Mouse (Mus musculus) midbrain, embryonic 14.5 days (tissue): ENCODE data around the gene Ciita. TPM values are rescaled to one million over a fixed set of nuclear protein-coding genes. Genes with fewer than 3 reads are reported as not detected.

ENCODE experiments used
- ATAC-seq: fragments of 200-750 bp; cut with Nextera tagmentation; 2 replicates; pipeline ENCODE4 v1.8.0; 2017; ENCODE audit warnings: moderate number of reproducible peaks, moderate library complexity; ENCODE audit not compliant: low FRiP score, low TSS enrichment
- DNase-seq: peaks from one replicate; pipeline ENCODE4 v3.0.0-alpha.2; 2015
- H3K27ac ChIP-seq: fragments of 300-500 bp; sonication (generic); replicated peaks from 2 replicates; pipeline ENCODE4 v1.5.1; 2014; ENCODE audit warnings: mild to moderate bottlenecking, low read depth, low read length, moderate library complexity
- H3K27me3 ChIP-seq: fragments of 300-500 bp; sonication (generic); 2 replicates; pipeline ENCODE4 v1.6.1; 2014; ENCODE audit warnings: low read length, control low read depth, mixed read lengths; ENCODE audit not compliant: control insufficient read depth, insufficient read depth
- H3K36me3 ChIP-seq: fragments of 300-500 bp; sonication (generic); 2 replicates; pipeline ENCODE4 v1.6.1; 2014; ENCODE audit warnings: low read length, control low read depth; ENCODE audit not compliant: control insufficient read depth, insufficient read depth
- H3K4me1 ChIP-seq: fragments of 300-500 bp; sonication (generic); 2 replicates; pipeline ENCODE4 v1.6.1; 2014; ENCODE audit warnings: mild to moderate bottlenecking, antibody characterized with exemption, low read length, control low read depth; ENCODE audit not compliant: control insufficient read depth, insufficient read depth
- H3K4me2 ChIP-seq: fragments of 300-500 bp; sonication (generic); 2 replicates; pipeline ENCODE4 v1.6.1; 2014; ENCODE audit warnings: mild to moderate bottlenecking, low read length, moderate library complexity
- H3K4me3 ChIP-seq: fragments of 300-500 bp; sonication (generic); replicated peaks from 2 replicates; pipeline ENCODE4 v1.5.1; 2014; ENCODE audit warnings: low read depth, low read length
- H3K9ac ChIP-seq: fragments of 300-500 bp; sonication (generic); replicated peaks from 2 replicates; pipeline ENCODE4 v1.6.1; 2014; ENCODE audit warnings: mild to moderate bottlenecking, low read length, moderate library complexity
- H3K9me3 ChIP-seq: fragments of 300-500 bp; sonication (generic); 2 replicates; pipeline ENCODE4 v1.6.1; 2016; ENCODE audit warnings: low read length, control low read depth, mixed read lengths; ENCODE audit not compliant: control insufficient read depth
- WGBS: fragments of 180-500 bp; shearing (Covaris S2); extraction: QIAGEN DNeasy Blood & Tissue Kit; methylation state at CpG from one replicate; pipeline ENCODE4 v1.1.7; 2014; 5-methylcytosine and 5-hydroxymethylcytosine counted together
- polyA plus RNA-seq: library from polyadenylated mRNA; unstranded; fragments of >200 nt; fragmentation: Nextera tagmentation; extraction: Ambion mirVana; gene quantifications from 2 replicates; pipeline ENCODE4 v1.2.1, GENCODE M21; 2014

Gene Ciita
- polyA plus RNA-seq, 1 experiment from 2014 or later, result 0.57 TPM

GRCm38 (mm10) chr16:10460188-10460587 is 19.7 kb upstream of the Ciita start:
- no peaks in the 10 kb centered on the region for H3K4me1 ChIP-seq
- H3K9ac ChIP-seq, result no peak overlapping the region
- no peak overlapping the region for H3K4me2 ChIP-seq
- no peak overlapping the region for H3K27ac ChIP-seq
- DNase-seq (no peak), ATAC-seq (no peak)
- no peak overlapping the region for H3K4me3 ChIP-seq
- H3K9me3 ChIP-seq, result no peaks in the 10 kb centered on the region
- H3K27me3 ChIP-seq, result no peaks in the 10 kb centered on the region
- H3K36me3 ChIP-seq, result no peaks in the 10 kb centered on the region
- 68% methylated on average over 2 of the region's 2 CpGs for WGBS

- no peak overlapping the region for H3K9ac ChIP-seq
- WGBS, result 97% methylated on average over 2 of the region's 2 CpGs
- H3K4me3 ChIP-seq, result no peak overlapping the region
- no peak overlapping the region for H3K27ac ChIP-seq
- no peaks in the 10 kb centered on the region for H3K9me3 ChIP-seq
- DNase-seq, result no peak
- H3K36me3 ChIP-seq, result no peaks in the 10 kb centered on the region
- H3K27me3 ChIP-seq, result no peaks in the 10 kb centered on the region
- no peak overlapping the region for H3K4me2 ChIP-seq
- no peak for ATAC-seq
- no peaks in the 10 kb centered on the region for H3K4me1 ChIP-seq
Observed at GRCm38 (mm10) chr16:10461178-10461577, 18.7 kb upstream of the Ciita start.

- Histone ChIP-seq H3K27ac (no peak overlapping the region), H3K9me3 (no peaks in the 10 kb centered on the region), H3K9ac (no peak overlapping the region), H3K4me2 (no peak overlapping the region), H3K27me3 (no peaks in the 10 kb centered on the region), H3K4me1 (no peaks in the 10 kb centered on the region), H3K36me3 (no peaks in the 10 kb centered on the region), H3K4me3 (no peak overlapping the region)
- WGBS, result 34% methylated on average over 4 of the region's 4 CpGs
- ATAC-seq, result no peak
- DNase-seq, result no peak
Observed at GRCm38 (mm10) chr16:10465011-10465681, 14.7 kb upstream of the Ciita start.

GRCm38 (mm10) chr16:10467391-10468107 is 12.3 kb upstream of the Ciita start:
- ATAC-seq (no peak), DNase-seq (no peak)
- Histone ChIP-seq H3K4me3 (no peak overlapping the region), H3K27ac (no peak overlapping the region), H3K9ac (no peak overlapping the region), H3K9me3 (no peaks in the 10 kb centered on the region), H3K27me3 (no peaks in the 10 kb centered on the region), H3K36me3 (no peaks in the 10 kb centered on the region), H3K4me2 (no peak overlapping the region), H3K4me1 (no peaks in the 10 kb centered on the region)
- WGBS, result 43% methylated on average over 11 of the region's 11 CpGs

- ATAC-seq (no peak), DNase-seq (no peak)
- Histone ChIP-seq H3K9me3 (no peaks in the 10 kb centered on the region), H3K4me2 (no peak overlapping the region), H3K9ac (no peak overlapping the region), H3K27ac (no peak overlapping the region), H3K36me3 (no peaks in the 10 kb centered on the region), H3K27me3 (no peaks in the 10 kb centered on the region), H3K4me1 (no peaks in the 10 kb centered on the region), H3K4me3 (no peak overlapping the region)
- WGBS, result 84% methylated on average over 1 of the region's 1 CpGs
Observed at GRCm38 (mm10) chr16:10468201-10468600, 11.7 kb upstream of the Ciita start.

GRCm38 (mm10) chr16:10471950-10472349 is 7.9 kb upstream of the Ciita start:
- WGBS, result 92% methylated on average over 3 of the region's 3 CpGs
- Histone ChIP-seq H3K36me3 (no peaks in the 10 kb centered on the region), H3K9ac (no peak overlapping the region), H3K9me3 (no peaks in the 10 kb centered on the region), H3K4me1 (no peaks in the 10 kb centered on the region), H3K27ac (no peak overlapping the region), H3K27me3 (no peaks in the 10 kb centered on the region), H3K4me2 (no peak overlapping the region), H3K4me3 (no peak overlapping the region)
- ATAC-seq (no peak), DNase-seq (no peak)

- Histone ChIP-seq H3K9ac (no peak overlapping the region), H3K4me3 (no peak overlapping the region), H3K36me3 (no peaks in the 10 kb centered on the region), H3K4me2 (no peak overlapping the region), H3K27me3 (no peaks in the 10 kb centered on the region), H3K9me3 (no peaks in the 10 kb centered on the region), H3K4me1 (no peaks in the 10 kb centered on the region), H3K27ac (no peak overlapping the region)
- WGBS, result 76% methylated on average over 3 of the region's 3 CpGs
- DNase-seq, result no peak
- ATAC-seq, result no peak
Observed at GRCm38 (mm10) chr16:10474956-10475355, 4.9 kb upstream of the Ciita start.

GRCm38 (mm10) chr16:10475919-10476318 is 3.9 kb upstream of the Ciita start:
- Histone ChIP-seq H3K4me3 (no peak overlapping the region), H3K4me2 (no peak overlapping the region), H3K9me3 (no peaks in the 10 kb centered on the region), H3K36me3 (no peaks in the 10 kb centered on the region), H3K9ac (no peak overlapping the region), H3K27me3 (no peaks in the 10 kb centered on the region), H3K4me1 (no peaks in the 10 kb centered on the region), H3K27ac (no peak overlapping the region)
- no peak for DNase-seq
- WGBS, result 76% methylated on average over 2 of the region's 2 CpGs
- no peak for ATAC-seq

- no peaks in the 10 kb centered on the region for H3K4me1 ChIP-seq
- H3K9me3 ChIP-seq, result no peaks in the 10 kb centered on the region
- H3K4me3 ChIP-seq, result no peak overlapping the region
- H3K9ac ChIP-seq, result no peak overlapping the region
- no peaks in the 10 kb centered on the region for H3K36me3 ChIP-seq
- DNase-seq, result no peak
- no peaks in the 10 kb centered on the region for H3K27me3 ChIP-seq
- H3K27ac ChIP-seq, result no peak overlapping the region
- 63% methylated on average over 4 of the region's 4 CpGs for WGBS
- ATAC-seq, result no peak
- H3K4me2 ChIP-seq, result no peak overlapping the region
Observed at GRCm38 (mm10) chr16:10482343-10482742, 2.5 kb downstream of the Ciita start.
